Mouse (Mus musculus) forebrain, embryonic 14.5 days (tissue): ENCODE measurements at regions not wholly inside any gene's neighbourhood (a gene's known extent, or its start where the extent isn't known, plus 50 kb on each side); places are given as distances from the start of the nearest gene placed in this dataset.
"Not testable (repeated sequence)": the region's sequence is repeated elsewhere in the genome, so short reads cannot be mapped to it uniquely, and the experiment has no call there.

Source experiments
- ATAC-seq: fragments of 200-750 bp; cut with Nextera tagmentation; 2 replicates; pipeline ENCODE4 v1.8.0; 2017; ENCODE audit warnings: mild to moderate bottlenecking, moderate library complexity
- DNase-seq: peaks from one replicate; pipeline ENCODE4 v3.0.0-alpha.2; 2015; ENCODE audit warnings: low spot score
- H3K27ac ChIP-seq: fragments of 300-500 bp; sonication (generic); 2 replicates; pipeline ENCODE4 v1.5.1; 2014; ENCODE audit warnings: low read depth, mild to moderate bottlenecking, control low read depth, low read length, moderate library complexity
- H3K27me3 ChIP-seq: fragments of 300-500 bp; sonication (generic); replicated peaks from 2 replicates; pipeline ENCODE4 v1.6.1; 2014; ENCODE audit warnings: low read length, control low read depth, mixed read lengths; ENCODE audit not compliant: control insufficient read depth, insufficient read depth
- H3K36me3 ChIP-seq: fragments of 300-500 bp; sonication (generic); 2 replicates; pipeline ENCODE4 v1.6.1; 2014; ENCODE audit warnings: low read length, control low read depth; ENCODE audit not compliant: control insufficient read depth, insufficient read depth
- H3K4me1 ChIP-seq: fragments of 300-500 bp; sonication (generic); 2 replicates; pipeline ENCODE4 v1.6.1; 2014; ENCODE audit warnings: antibody characterized with exemption, low read length, control low read depth; ENCODE audit not compliant: control insufficient read depth, insufficient read depth
- H3K4me2 ChIP-seq: fragments of 300-500 bp; sonication (generic); 2 replicates; pipeline ENCODE4 v1.6.1; 2014; ENCODE audit warnings: mild to moderate bottlenecking, control low read depth, low read length
- H3K4me3 ChIP-seq: fragments of 300-500 bp; sonication (generic); 2 replicates; pipeline ENCODE4 v1.5.1; 2014; ENCODE audit warnings: low read depth, low read length, control low read depth
- H3K9ac ChIP-seq: fragments of 300-500 bp; sonication (generic); 2 replicates; pipeline ENCODE4 v1.6.1; 2014; ENCODE audit warnings: mild to moderate bottlenecking, low read length, control low read depth, moderate library complexity
- H3K9me3 ChIP-seq: fragments of 300-500 bp; sonication (generic); replicated peaks from 2 replicates; pipeline ENCODE4 v1.6.1; 2016; ENCODE audit warnings: low read length, control low read depth, mixed read lengths; ENCODE audit not compliant: control insufficient read depth
- WGBS: fragments of 180-500 bp; shearing (Covaris S2); extraction: QIAGEN DNeasy Blood & Tissue Kit; methylation state at CpG from one replicate; pipeline ENCODE4 v1.1.7; 2014; 5-methylcytosine and 5-hydroxymethylcytosine counted together

DNA sequence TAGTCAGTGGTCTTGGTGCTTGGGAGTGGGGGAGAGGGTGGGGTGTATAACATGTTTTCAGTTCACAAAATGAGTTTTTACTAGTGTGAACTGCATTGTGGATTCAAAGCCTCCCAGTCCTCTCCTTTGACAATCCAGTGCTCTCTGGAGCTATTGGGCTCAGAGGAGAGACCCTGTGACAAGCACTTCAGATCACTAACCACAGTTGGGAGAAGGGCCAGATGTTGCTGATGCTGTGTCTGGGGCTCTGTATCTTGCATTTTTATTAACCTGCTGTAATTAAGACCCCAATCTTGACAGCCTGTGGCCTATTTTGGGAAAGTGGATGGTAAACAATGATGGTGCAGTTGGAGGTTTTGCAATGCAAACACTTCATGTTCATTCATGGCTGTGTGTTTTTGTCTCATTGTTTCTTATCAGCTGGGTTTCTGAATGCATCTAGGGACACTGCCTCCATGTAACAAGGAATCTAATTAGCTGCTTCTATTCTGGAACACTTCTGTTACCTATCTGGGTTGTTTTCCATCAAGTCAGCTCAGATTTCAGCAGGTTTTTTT is 320.0 kb upstream of the Ift57 start:
- Histone ChIP-seq H3K27ac (no peak overlapping the region), H3K9ac (no peak overlapping the region), H3K27me3 (no peaks in the 10 kb centered on the region), H3K9me3 (no peaks in the 10 kb centered on the region), H3K4me2 (no peak overlapping the region), H3K4me1 (no peaks in the 10 kb centered on the region), H3K36me3 (no peaks in the 10 kb centered on the region), H3K4me3 (no peak overlapping the region)
- ATAC-seq (peak; percentile 81), DNase-seq (peak; percentile 46)

DNA sequence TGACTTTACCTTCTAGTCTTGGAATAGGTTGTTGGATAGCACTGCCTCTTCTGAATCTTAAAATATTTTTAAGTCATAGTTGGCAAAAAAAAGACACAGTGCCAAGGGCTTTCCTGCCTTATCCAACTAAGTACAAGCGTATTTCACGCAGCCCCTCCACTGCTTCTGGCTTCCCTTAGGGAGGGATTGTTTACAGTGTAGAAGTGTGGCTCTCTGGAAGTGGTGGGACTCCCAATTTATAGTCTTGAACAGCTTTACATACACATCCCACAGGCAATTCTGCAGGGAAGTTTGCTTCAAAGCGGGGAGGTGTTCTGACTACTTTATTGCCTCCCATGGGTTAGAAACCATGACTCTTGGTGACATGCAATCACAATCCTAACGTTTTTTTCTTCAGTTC is 310.9 kb upstream of the Ift57 start:
- Histone ChIP-seq H3K27ac (no peak overlapping the region), H3K9me3 (no peaks in the 10 kb centered on the region), H3K4me3 (no peak overlapping the region), H3K4me2 (no peak overlapping the region), H3K9ac (no peak overlapping the region), H3K36me3 (no peaks in the 10 kb centered on the region), H3K27me3 (no peaks in the 10 kb centered on the region), H3K4me1 (no peaks in the 10 kb centered on the region)
- 77% methylated on average over 4 of the region's 4 CpGs for WGBS
- ATAC-seq (no peak), DNase-seq (no peak)

DNA sequence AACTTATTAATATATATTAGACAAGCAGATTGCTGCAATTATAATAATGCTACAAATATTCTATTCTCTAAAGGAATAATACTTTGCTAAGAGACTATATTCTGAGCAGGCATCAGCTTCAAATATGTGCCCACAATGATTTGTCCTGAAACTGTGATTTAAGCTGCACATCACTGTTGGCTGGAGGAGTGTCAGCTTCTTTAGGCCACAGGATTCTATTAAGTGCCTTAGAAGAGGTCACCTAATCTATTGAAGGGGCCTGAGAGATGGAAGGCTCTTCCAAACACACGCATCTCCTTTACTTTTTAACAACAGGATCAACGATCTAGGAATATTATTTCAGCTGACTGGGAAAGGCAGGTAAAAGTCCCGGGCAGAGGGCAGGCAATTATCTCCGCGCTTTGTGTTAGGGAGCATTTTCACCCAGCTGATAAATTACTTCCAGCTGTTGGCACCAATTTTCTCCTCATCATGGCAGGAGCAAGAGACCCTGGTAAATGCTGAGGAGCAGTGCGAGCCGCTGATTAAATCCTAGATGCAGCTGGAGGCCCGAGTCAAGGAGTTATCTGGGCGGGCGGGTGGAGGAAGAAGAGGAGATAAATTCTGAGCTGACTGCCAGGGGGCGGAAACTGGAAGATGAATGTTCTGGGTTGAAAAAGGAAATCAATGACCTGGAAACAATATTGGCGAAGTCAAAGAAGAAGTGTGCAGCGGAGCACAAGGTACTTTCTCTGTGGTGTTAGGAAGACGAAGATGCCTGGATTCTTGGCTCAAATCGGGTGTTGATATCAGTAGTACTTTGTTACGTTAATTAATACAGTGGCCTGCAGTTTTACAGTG is 290.9 kb upstream of the Ift57 start:
- peak overlapping the region; percentile 3; the same call in 1 of the 2 replicates for H3K4me2 ChIP-seq
- DNase-seq (peak; percentile 67), ATAC-seq (peak; percentile 80)
- WGBS: 27% methylated on average over 16 of the region's 16 CpGs
- H3K4me1 ChIP-seq: peaks cover 4% of the 10 kb centered on the region; the same call in 1 of the 2 replicates
- H3K36me3 ChIP-seq: no peaks in the 10 kb centered on the region
- H3K9me3 ChIP-seq: no peaks in the 10 kb centered on the region
- no peak overlapping the region for H3K4me3 ChIP-seq
- H3K27ac ChIP-seq: peak overlapping the region; percentile 7; the same call in 1 of the 2 replicates
- H3K9ac ChIP-seq: no peak overlapping the region
- no peaks in the 10 kb centered on the region for H3K27me3 ChIP-seq

DNA sequence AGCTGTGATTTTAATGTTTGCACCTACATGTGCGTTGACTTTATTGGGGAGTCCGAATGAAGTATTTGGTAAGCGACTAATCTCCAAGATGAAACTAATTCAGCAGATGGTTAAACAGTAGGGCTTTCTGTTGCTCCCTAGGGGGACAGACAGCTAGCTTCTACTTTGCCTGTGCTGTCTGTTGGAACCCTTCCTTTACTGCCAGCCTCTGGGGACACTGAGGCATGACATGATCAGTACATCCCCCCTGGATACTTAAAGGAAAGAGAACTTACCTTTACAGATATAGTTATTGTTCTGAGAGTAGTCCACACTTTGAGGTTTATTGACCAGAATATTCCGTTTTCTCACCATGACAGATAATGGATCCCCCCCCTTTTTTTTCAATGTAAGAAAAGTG is 289.8 kb upstream of the Ift57 start:
- 90% methylated on average over 4 of the region's 4 CpGs for WGBS

DNA sequence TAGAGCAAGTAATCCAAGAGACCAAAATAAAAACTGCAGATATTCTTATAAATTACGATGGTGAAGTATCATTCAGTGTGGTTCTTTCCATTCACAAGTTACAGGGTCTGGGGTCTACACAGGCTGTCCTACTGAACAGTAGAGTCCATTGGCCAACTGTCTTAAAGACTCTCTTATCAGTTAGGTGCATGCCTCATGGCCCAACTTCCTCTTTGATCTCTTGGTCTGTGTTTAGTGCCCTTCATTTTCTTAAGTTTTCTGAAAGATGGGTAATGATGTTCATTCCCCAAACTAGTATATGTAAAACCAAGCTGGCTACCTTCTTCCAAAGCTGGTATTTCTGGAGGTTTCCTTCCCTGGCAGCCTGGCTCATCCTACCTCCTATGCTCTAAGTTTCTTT is 268.7 kb upstream of the Ift57 start:
- no peaks in the 10 kb centered on the region for H3K4me1 ChIP-seq
- no peak overlapping the region for H3K4me2 ChIP-seq
- 93% methylated on average over 1 of the region's 1 CpGs for WGBS
- DNase-seq: no peak
- H3K4me3 ChIP-seq: no peak overlapping the region
- H3K27ac ChIP-seq: no peak overlapping the region
- H3K9me3 ChIP-seq: no peaks in the 10 kb centered on the region
- no peak for ATAC-seq
- H3K36me3 ChIP-seq: no peaks in the 10 kb centered on the region
- H3K9ac ChIP-seq: no peak overlapping the region
- no peaks in the 10 kb centered on the region for H3K27me3 ChIP-seq

More for the DNA sequence above, 289.8 kb upstream of the Ift57 start:
- Histone ChIP-seq H3K27me3 (no peaks in the 10 kb centered on the region), H3K4me2 (no peak overlapping the region), H3K4me1 (peaks cover 4% of the 10 kb centered on the region; the same call in 1 of the 2 replicates), H3K9me3 (no peaks in the 10 kb centered on the region), H3K36me3 (no peaks in the 10 kb centered on the region), H3K9ac (no peak overlapping the region), H3K27ac (no peak overlapping the region), H3K4me3 (no peak overlapping the region)
- ATAC-seq (no peak), DNase-seq (no peak)

DNA sequence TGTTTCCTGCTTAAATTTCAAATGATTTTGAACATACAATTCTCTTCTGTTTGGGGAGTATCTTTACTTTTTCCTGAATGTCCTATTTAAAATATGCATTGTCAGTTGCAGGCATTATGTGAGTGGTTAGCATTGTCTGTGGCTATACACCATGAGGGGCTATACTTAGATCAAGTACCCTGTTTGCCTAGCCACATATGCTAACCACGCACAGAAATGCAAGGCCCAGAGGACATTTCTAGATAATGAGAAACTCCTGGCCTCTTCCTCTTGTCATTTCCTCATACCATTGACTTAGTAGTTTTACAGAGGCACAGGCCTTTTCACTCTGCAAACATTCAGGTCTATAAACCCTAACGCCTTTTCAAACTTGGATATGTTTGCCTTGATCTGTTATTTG is 267.1 kb upstream of the Ift57 start:
- 78% methylated on average over 2 of the region's 2 CpGs for WGBS
- Histone ChIP-seq H3K4me3 (no peak overlapping the region), H3K9ac (no peak overlapping the region), H3K4me1 (no peaks in the 10 kb centered on the region), H3K4me2 (no peak overlapping the region), H3K36me3 (no peaks in the 10 kb centered on the region), H3K9me3 (no peaks in the 10 kb centered on the region), H3K27me3 (no peaks in the 10 kb centered on the region), H3K27ac (no peak overlapping the region)
- no peak for ATAC-seq
- no peak for DNase-seq

DNA sequence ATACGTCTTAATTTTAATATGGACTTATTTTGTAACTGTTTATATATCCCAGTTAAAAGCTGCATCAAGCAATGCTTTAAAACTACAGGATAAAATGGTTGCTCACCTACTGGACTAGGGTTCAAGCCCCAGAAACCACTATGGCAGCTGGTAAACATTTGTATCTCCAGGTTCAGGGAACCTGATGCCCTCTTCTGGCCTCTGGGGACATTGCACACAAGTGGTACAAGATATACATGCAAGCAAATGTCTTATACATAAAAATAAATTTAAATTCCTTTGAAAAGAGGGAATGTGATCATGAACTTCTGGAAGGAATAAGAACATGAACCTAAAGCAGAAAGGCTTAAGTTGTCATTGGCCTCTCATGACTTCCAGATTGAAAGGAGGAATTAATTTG is 257.8 kb upstream of the Ift57 start:
- no peaks in the 10 kb centered on the region for H3K36me3 ChIP-seq
- no peaks in the 10 kb centered on the region for H3K27me3 ChIP-seq
- WGBS: 69% methylated on average over 1 of the region's 1 CpGs
- H3K9me3 ChIP-seq: no peaks in the 10 kb centered on the region
- no peak for ATAC-seq
- H3K4me3 ChIP-seq: no peak overlapping the region
- H3K4me1 ChIP-seq: no peaks in the 10 kb centered on the region
- no peak overlapping the region for H3K4me2 ChIP-seq
- DNase-seq: peak; percentile 37
- H3K9ac ChIP-seq: no peak overlapping the region
- H3K27ac ChIP-seq: no peak overlapping the region

DNA sequence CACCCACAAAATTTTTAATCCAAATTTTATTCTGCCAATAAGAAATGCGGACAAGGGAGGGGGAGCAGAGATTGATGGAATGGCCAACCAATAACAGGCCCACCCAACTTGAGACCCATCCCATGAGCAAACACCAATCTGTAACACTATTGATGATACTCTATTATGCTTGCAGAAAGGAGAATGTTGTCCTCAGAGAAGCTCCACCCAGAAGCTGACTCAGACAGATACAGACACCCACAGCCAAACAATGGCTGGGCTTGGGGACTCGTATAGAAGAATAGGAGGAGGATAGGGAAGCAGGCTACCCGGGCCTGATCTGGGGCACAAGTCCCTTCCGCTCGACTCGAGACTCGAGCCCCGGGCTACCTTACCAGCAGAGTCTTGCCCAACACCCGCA is 251.7 kb upstream of the Ift57 start:
- not testable (repeated sequence) for DNase-seq, H3K4me2 ChIP-seq, H3K27me3 ChIP-seq, H3K27ac ChIP-seq, H3K4me3 ChIP-seq, H3K36me3 ChIP-seq, H3K9ac ChIP-seq, H3K9me3 ChIP-seq, ATAC-seq, H3K4me1 ChIP-seq
- 97% methylated on average over 8 of the region's 9 CpGs for WGBS

DNA sequence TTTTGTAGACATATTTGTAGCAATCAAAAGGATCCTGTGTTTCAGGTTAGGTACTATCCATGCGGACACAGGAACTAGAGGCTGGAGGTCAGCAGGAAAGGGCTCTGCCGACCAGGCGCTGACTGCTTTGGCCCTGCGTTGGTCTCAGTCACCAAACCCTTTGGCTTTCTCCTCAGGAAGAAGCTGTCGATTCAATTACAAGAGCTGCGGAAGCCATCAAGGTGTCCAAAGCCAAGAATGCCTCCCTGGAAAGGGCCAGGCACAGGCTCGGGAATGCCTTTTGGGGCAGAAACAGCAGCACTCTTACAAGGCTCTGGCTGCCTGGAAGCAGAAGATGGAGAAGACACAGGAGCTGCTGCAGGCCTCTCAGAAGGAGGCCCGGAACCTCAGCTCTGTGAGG is 205.2 kb upstream of the Ift57 start:
- Histone ChIP-seq H3K27ac (no peak overlapping the region), H3K27me3 (no peaks in the 10 kb centered on the region), H3K9me3 (no peaks in the 10 kb centered on the region), H3K4me1 (no peaks in the 10 kb centered on the region), H3K4me3 (no peak overlapping the region), H3K36me3 (no peaks in the 10 kb centered on the region), H3K4me2 (no peak overlapping the region), H3K9ac (no peak overlapping the region)
- 93% methylated on average over 8 of the region's 8 CpGs for WGBS
- DNase-seq (no peak), ATAC-seq (no peak)
